Mouse (Mus musculus) limb, embryonic 10.5 days (tissue): ENCODE measurements around the gene Hnrnpm. TPM values are rescaled to one million over a fixed set of nuclear protein-coding genes. Genes with fewer than 3 reads are reported as not detected.
A peak's percentile ranks its signal among the peaks of the same experiment; 100 is the strongest.
"Not testable (repeated sequence)": the region's sequence is repeated elsewhere in the genome, so short reads cannot be mapped to it uniquely, and the experiment has no call there.

Experiments
- DNase-seq: peaks from one replicate; pipeline ENCODE4 v3.0.0-alpha.2; 2017; ENCODE audit warnings: low spot score
- H3K27ac ChIP-seq: fragments of 300-500 bp; sonication (generic); 2 replicates; pipeline ENCODE4 v1.5.1; 2016; ENCODE audit warnings: mild to moderate bottlenecking
- H3K27me3 ChIP-seq: fragments of 300-500 bp; sonication (generic); 2 replicates; pipeline ENCODE4 v1.6.1; 2016; ENCODE audit warnings: low read depth, mild to moderate bottlenecking; ENCODE audit not compliant: poor library complexity, severe bottlenecking
- H3K36me3 ChIP-seq: fragments of 300-500 bp; sonication (generic); 2 replicates; pipeline ENCODE4 v1.6.1; 2016; ENCODE audit warnings: mild to moderate bottlenecking, moderate library complexity
- H3K4me1 ChIP-seq: fragments of 300-500 bp; sonication (generic); 2 replicates; pipeline ENCODE4 v1.6.1; 2016
- H3K4me3 ChIP-seq: fragments of 300-500 bp; sonication (generic); 2 replicates; pipeline ENCODE4 v1.5.1; 2016; ENCODE audit warnings: mild to moderate bottlenecking, moderate library complexity
- H3K9me3 ChIP-seq: fragments of 300-500 bp; sonication (generic); replicated peaks from 2 replicates; pipeline ENCODE4 v1.6.1; 2016; ENCODE audit warnings: mild to moderate bottlenecking
- WGBS: fragments of 180-500 bp; shearing (Covaris S2); methylation state at CpG from one replicate; pipeline ENCODE4 v1.1.7; 2016; 5-methylcytosine and 5-hydroxymethylcytosine counted together
- polyA plus RNA-seq: library from polyadenylated mRNA; unstranded; fragments of >200 nt; fragmentation: Nextera tagmentation; extraction: Ambion mirVana; gene quantifications from 2 replicates; pipeline ENCODE4 v1.2.1, GENCODE M21; 2016

Hnrnpm gene
- polyA plus RNA-seq: 481 and 555 TPM in 2 replicates

- 91% methylated on average over 1 of the region's 1 CpGs for WGBS
- no peak for DNase-seq
- Histone ChIP-seq H3K9me3 (no peaks in the 10 kb centered on the region), H3K4me3 (peak within 1 kb of the TSS; percentile 93), H3K4me1 (peaks cover 33% of the 10 kb centered on the region), H3K27me3 (no peaks in the 10 kb centered on the region), H3K36me3 (peaks cover 25% of the 10 kb centered on the region), H3K27ac (peak within 1 kb of the TSS; percentile 99; the same call in 1 of the 2 replicates)
These were observed at the start of gene Hnrnpm for GRCm38 (mm10) chr17:33686760-33687159. TSS of gene Hnrnpm (minus strand) at chr17:33686860.

GRCm38 (mm10) chr17:33733526-33733925, 46.9 kb upstream of the Hnrnpm start:
- 88% methylated on average over 10 of the region's 10 CpGs for WGBS
- not testable (repeated sequence) for DNase-seq

GRCm38 (mm10) chr17:33732556-33733083, 46.0 kb upstream of the Hnrnpm start:
- not testable (repeated sequence) for DNase-seq, H3K4me1 ChIP-seq, H3K27me3 ChIP-seq, H3K4me3 ChIP-seq, H3K9me3 ChIP-seq, H3K36me3 ChIP-seq, H3K27ac ChIP-seq
- 82% methylated on average over 9 of the region's 9 CpGs for WGBS

More at GRCm38 (mm10) chr17:33733526-33733925, 46.9 kb upstream of the Hnrnpm start:
- H3K36me3 ChIP-seq, H3K27ac ChIP-seq, H3K4me1 ChIP-seq, H3K4me3 ChIP-seq, H3K9me3 ChIP-seq, H3K27me3 ChIP-seq: not testable (repeated sequence)

- no peak overlapping the region for H3K27ac ChIP-seq
- no peak overlapping the region for H3K4me3 ChIP-seq
- no peaks in the 10 kb centered on the region for H3K4me1 ChIP-seq
- WGBS: 74% methylated on average over 2 of the region's 2 CpGs
- DNase-seq: no peak
- H3K36me3 ChIP-seq: no peaks in the 10 kb centered on the region
- H3K27me3 ChIP-seq: no peaks in the 10 kb centered on the region
- 0 out of 2 replicates have a peak, but pooled peaks cover 2% of the 10 kb centered on the region for H3K9me3 ChIP-seq
These were observed 42.6 kb upstream of the Hnrnpm start for GRCm38 (mm10) chr17:33729215-33729614.

- WGBS: 75% methylated on average over 2 of the region's 2 CpGs
- Histone ChIP-seq H3K4me3 (no peak overlapping the region), H3K9me3 (0 out of 2 replicates have a peak, but pooled peaks cover 2% of the 10 kb centered on the region), H3K4me1 (no peaks in the 10 kb centered on the region), H3K27me3 (no peaks in the 10 kb centered on the region), H3K36me3 (no peaks in the 10 kb centered on the region), H3K27ac (no peak overlapping the region)
- DNase-seq: no peak
These were observed 41.7 kb upstream of the Hnrnpm start for GRCm38 (mm10) chr17:33728396-33728795.

- no peak overlapping the region for H3K27ac ChIP-seq
- H3K4me1 ChIP-seq: peaks cover 5% of the 10 kb centered on the region; the same call in 1 of the 2 replicates
- no peak overlapping the region for H3K4me3 ChIP-seq
- DNase-seq: no peak
- 93% methylated on average over 7 of the region's 7 CpGs for WGBS
- no peaks in the 10 kb centered on the region for H3K36me3 ChIP-seq
- no peaks in the 10 kb centered on the region for H3K27me3 ChIP-seq
- no peaks in the 10 kb centered on the region for H3K9me3 ChIP-seq
These were observed 33.2 kb upstream of the Hnrnpm start for GRCm38 (mm10) chr17:33719736-33720378.

- no peak for DNase-seq
- peak overlapping the region; percentile 84 for H3K27ac ChIP-seq
These were observed 32.5 kb upstream of the Hnrnpm start for GRCm38 (mm10) chr17:33718944-33719725.

GRCm38 (mm10) chr17:33718384-33718881, 31.8 kb upstream of the Hnrnpm start, which contains the start of gene March2:
TSS of gene March2 (minus strand) at chr17:33718670.
- H3K27ac ChIP-seq: peak within 1 kb of the TSS; percentile 84
- 1% methylated on average over 46 of the region's 46 CpGs for WGBS
- DNase-seq: peak; percentile 96

More at GRCm38 (mm10) chr17:33718944-33719725, 32.5 kb upstream of the Hnrnpm start:
- H3K4me1 ChIP-seq: peaks cover 5% of the 10 kb centered on the region; the same call in 1 of the 2 replicates
- 51% methylated on average over 10 of the region's 10 CpGs for WGBS
- no peaks in the 10 kb centered on the region for H3K27me3 ChIP-seq
- H3K36me3 ChIP-seq: no peaks in the 10 kb centered on the region
- no peaks in the 10 kb centered on the region for H3K9me3 ChIP-seq
- H3K4me3 ChIP-seq: peak overlapping the region; percentile 79

GRCm38 (mm10) chr17:33717982-33718381, 31.3 kb upstream of the Hnrnpm start:
- peak overlapping the region; percentile 84 for H3K27ac ChIP-seq
- peak overlapping the region; percentile 79 for H3K4me3 ChIP-seq
- H3K36me3 ChIP-seq: no peaks in the 10 kb centered on the region
- H3K27me3 ChIP-seq: no peaks in the 10 kb centered on the region
- DNase-seq: no peak
- 11% methylated on average over 8 of the region's 8 CpGs for WGBS
- peaks cover 5% of the 10 kb centered on the region; the same call in 1 of the 2 replicates for H3K4me1 ChIP-seq
- no peaks in the 10 kb centered on the region for H3K9me3 ChIP-seq

More at GRCm38 (mm10) chr17:33718384-33718881, 31.8 kb upstream of the Hnrnpm start, which contains the start of gene March2:
- Histone ChIP-seq H3K9me3 (no peaks in the 10 kb centered on the region), H3K4me3 (peak within 1 kb of the TSS; percentile 79), H3K27me3 (no peaks in the 10 kb centered on the region), H3K36me3 (no peaks in the 10 kb centered on the region), H3K4me1 (peaks cover 5% of the 10 kb centered on the region; the same call in 1 of the 2 replicates)

GRCm38 (mm10) chr17:33717246-33717645, 30.6 kb upstream of the Hnrnpm start:
- Histone ChIP-seq H3K27ac (no peak overlapping the region), H3K27me3 (no peaks in the 10 kb centered on the region), H3K4me1 (peaks cover 5% of the 10 kb centered on the region; the same call in 1 of the 2 replicates), H3K9me3 (no peaks in the 10 kb centered on the region), H3K36me3 (no peaks in the 10 kb centered on the region), H3K4me3 (0 out of 2 replicates have a peak overlapping the region, but pooled peaks have one; percentile 79)
- 91% methylated on average over 1 of the region's 1 CpGs for WGBS
- no peak for DNase-seq

- Histone ChIP-seq H3K27me3 (no peaks in the 10 kb centered on the region), H3K4me3 (no peak overlapping the region), H3K36me3 (0 out of 2 replicates have a peak, but pooled peaks cover 4% of the 10 kb centered on the region), H3K27ac (no peak overlapping the region), H3K4me1 (peaks cover 5% of the 10 kb centered on the region; the same call in 1 of the 2 replicates), H3K9me3 (no peaks in the 10 kb centered on the region)
- no peak for DNase-seq
- 84% methylated on average over 1 of the region's 1 CpGs for WGBS
These were observed 28.1 kb upstream of the Hnrnpm start for GRCm38 (mm10) chr17:33714779-33715178.

GRCm38 (mm10) chr17:33713271-33713670, 26.6 kb upstream of the Hnrnpm start:
- no peak overlapping the region for H3K27ac ChIP-seq
- no peaks in the 10 kb centered on the region for H3K27me3 ChIP-seq
- 77% methylated on average over 5 of the region's 5 CpGs for WGBS
- H3K36me3 ChIP-seq: peaks cover 13% of the 10 kb centered on the region
- H3K4me1 ChIP-seq: peaks cover 5% of the 10 kb centered on the region; the same call in 1 of the 2 replicates
- no peak for DNase-seq
- no peaks in the 10 kb centered on the region for H3K9me3 ChIP-seq
- H3K4me3 ChIP-seq: no peak overlapping the region
